In genomic region chr11:119696401-119696800, GRCm38 (mm10) we compare ENCODE assay signal across 27 mouse cellular contexts.
DNase-seq lines count a peak whose midpoint lies in the region; ATAC-seq and TF ChIP-seq lines count a peak whose summit lies in the region.
"Had no signal": no experiment of that assay in that cellular context is flagged by ENCODE, and none has a peak within 500 bp of the region (broad histone marks: within the 10 kb centered on the region; RNA-seq: fewer than 3 reads in every experiment).

No protein-coding gene starts in this region.

- H3K36me3 ChIP-seq in C2C12 (ENCODE audit: control insufficient read depth, insufficient read depth), result no peaks in the 10 kb centered on the region
- H3K36me3 ChIP-seq in stomach, postnatal 0 days (ENCODE audit: control insufficient read depth, insufficient read depth, low read length), result no peaks in the 10 kb centered on the region
- no peaks in the 10 kb centered on the region for H3K36me3 ChIP-seq in lung, postnatal 0 days (ENCODE audit: insufficient read depth, low read length)
- H3K36me3 ChIP-seq: embryonic facial prominence, embryonic 13.5 days; embryonic facial prominence, embryonic 15.5 days; forebrain, embryonic 15.5 days had no signal

- TF ChIP-seq CTCF in C2C12 (IDR thresholded peaks at IDR 0.05; ENCODE audit: control insufficient read depth, insufficient read depth, insufficient read length), result no peak
- no peak for TF ChIP-seq CTCF in stomach, postnatal 0 days (IDR thresholded peaks at IDR 0.05; ENCODE audit: low read depth)
- no peak for TF ChIP-seq CTCF in lung, postnatal 0 days (IDR thresholded peaks at IDR 0.05)

- TF ChIP-seq EP300 in stomach, postnatal 0 days (optimal IDR thresholded peaks at IDR 0.05), result no peak
- TF ChIP-seq EP300 in lung, postnatal 0 days (IDR thresholded peaks at IDR 0.05), result no peak

- no peaks in the 10 kb centered on the region for H3K4me1 ChIP-seq in stomach, postnatal 0 days (replicated peaks; ENCODE audit: control insufficient read depth, insufficient read depth)
- peaks cover 3% of the 10 kb centered on the region; the same call in 1 of the 2 replicates for H3K4me1 ChIP-seq in lung, postnatal 0 days (ENCODE audit: insufficient read depth, low read depth, low read length)

- no peak overlapping the region for H3K4me2 ChIP-seq in stomach, postnatal 0 days (replicated peaks; ENCODE audit: low read depth)
- no peak overlapping the region for H3K4me2 ChIP-seq in lung, postnatal 0 days (replicated peaks; ENCODE audit: low read depth, low read length)
- H3K4me2 ChIP-seq: embryonic facial prominence, embryonic 13.5 days; embryonic facial prominence, embryonic 15.5 days; forebrain, embryonic 13.5 days; forebrain, embryonic 15.5 days had no signal

- H3K79me3 ChIP-seq in C2C12 (ENCODE audit: low read depth), result peaks cover 56% of the 10 kb centered on the region

- 53% methylated on average over 2 of the region's 2 CpGs for WGBS in stomach, postnatal 0 days
- 52% methylated on average over 2 of the region's 2 CpGs for WGBS in lung, postnatal 0 days

- peak; percentile 39 for DNase-seq in NIH3T3 (ENCODE audit: low read depth)
- peak; percentile 10 for DNase-seq in R1 (ENCODE audit: low read depth, low spot score)
- DNase-seq in stomach, postnatal 0 days (ENCODE audit: low spot score), result no peak
- no peak for DNase-seq in urinary bladder, postnatal 25 days (ENCODE audit: low spot score)
- DNase-seq in gastrocnemius, postnatal 10 days, result no peak
- DNase-seq in lung, postnatal 0 days (ENCODE audit: low spot score), result no peak
- DNase-seq in adrenal gland, adult 2 months, result no peak
- DNase-seq: adrenal gland, postnatal 10 days; adrenal gland, postnatal 25 days; B cell, adult 2 months; cerebellum, adult 11 months; cerebellum, adult 18-20 months; cerebellum, adult 8-10 months; cerebellum, adult 9-11 months; cerebellum, postnatal 14 days; cerebellum, postnatal 36 days; embryo, embryonic 11 days; forebrain, postnatal 0 days had no signal

- H3K9ac ChIP-seq in stomach, postnatal 0 days (ENCODE audit: low read length), result no peak overlapping the region
- no peak overlapping the region for H3K9ac ChIP-seq in lung, postnatal 0 days (replicated peaks; ENCODE audit: low read depth)
- H3K9ac ChIP-seq: embryonic facial prominence, embryonic 13.5 days; embryonic facial prominence, embryonic 15.5 days; forebrain, embryonic 13.5 days; forebrain, embryonic 15.5 days; forebrain, postnatal 0 days had no signal

- 0 out of 2 replicates have a peak, but pooled peaks have one; percentile 32 for ATAC-seq in stomach, postnatal 0 days (ENCODE audit: low FRiP score, low TSS enrichment)
- ATAC-seq in lung, postnatal 0 days, result no peak; the same call in 1 of the 2 replicates
- ATAC-seq: activated CD4-positive, CD25-positive, alpha-beta regulatory T cell, adult 4 months; forebrain, embryonic 13.5 days; forebrain, embryonic 15.5 days; forebrain, postnatal 0 days had no signal

- H3K27me3 ChIP-seq in C2C12 (ENCODE audit: control insufficient read depth, insufficient read depth, insufficient read length), result no peaks in the 10 kb centered on the region
- H3K27me3 ChIP-seq in stomach, postnatal 0 days (ENCODE audit: control insufficient read depth, insufficient read depth, low read length), result no peaks in the 10 kb centered on the region
- H3K27me3 ChIP-seq in lung, postnatal 0 days (replicated peaks; ENCODE audit: insufficient read depth, low read length), result no peaks in the 10 kb centered on the region
- H3K27me3 ChIP-seq: embryonic facial prominence, embryonic 13.5 days; embryonic facial prominence, embryonic 15.5 days; forebrain, embryonic 13.5 days; forebrain, embryonic 15.5 days had no signal

- no peak overlapping the region for H3K27ac ChIP-seq in stomach, postnatal 0 days (replicated peaks)
- no peak overlapping the region for H3K27ac ChIP-seq in lung, postnatal 0 days (ENCODE audit: low read length)
- H3K27ac ChIP-seq: embryonic facial prominence, embryonic 13.5 days; embryonic facial prominence, embryonic 15.5 days; forebrain, embryonic 10.5 days; forebrain, embryonic 13.5 days; forebrain, embryonic 15.5 days had no signal

- no peak overlapping the region for H3K4me3 ChIP-seq in C2C12 (ENCODE audit: insufficient read depth, poor library complexity, severe bottlenecking)
- no peak overlapping the region for H3K4me3 ChIP-seq in stomach, postnatal 0 days (ENCODE audit: low read depth, low read length)
- H3K4me3 ChIP-seq in lung, postnatal 0 days (ENCODE audit: low read depth, low read length), result no peak overlapping the region
- H3K4me3 ChIP-seq: embryonic facial prominence, embryonic 13.5 days; embryonic facial prominence, embryonic 15.5 days; erythroblast, embryonic 14.5 days; forebrain, embryonic 10.5 days; forebrain, embryonic 13.5 days; forebrain, embryonic 15.5 days had no signal

- H3K79me2 ChIP-seq in C2C12 (ENCODE audit: control insufficient read depth, insufficient read depth), result peaks cover 75% of the 10 kb centered on the region

- no peaks in the 10 kb centered on the region for H3K9me3 ChIP-seq in stomach, postnatal 0 days (ENCODE audit: control insufficient read depth, low read length)
- no peaks in the 10 kb centered on the region for H3K9me3 ChIP-seq in lung, postnatal 0 days (ENCODE audit: low read length)
- H3K9me3 ChIP-seq: embryonic facial prominence, embryonic 13.5 days; embryonic facial prominence, embryonic 15.5 days; forebrain, embryonic 10.5 days; forebrain, embryonic 13.5 days; forebrain, embryonic 15.5 days; G1E had no signal

- no peak overlapping the region for H3ac ChIP-seq in C2C12 (ENCODE audit: control insufficient read depth, insufficient read length, low read depth)

TF ChIP-seq in C2C12, 6 proteins besides CTCF, POLR2A, EP300 and RAD21:
- no peak for TF ChIP-seq MYOD1 (IDR thresholded peaks at IDR 0.05; ENCODE audit: control insufficient read depth, insufficient read length, low read depth)
- peak; percentile 73 for TF ChIP-seq FOSL1 (IDR thresholded peaks at IDR 0.05; ENCODE audit: insufficient read depth, low read length, poor library complexity, severe bottlenecking)

Comparison
In these comparisons a context has a peak if more than half of its experiments do, and no peak if none do; other contexts are left out.
1. DNase-seq: peak in NIH3T3 (single experiment) and R1 (single experiment); none in stomach, postnatal 0 days (single experiment), urinary bladder, postnatal 25 days (single experiment), gastrocnemius, postnatal 10 days (single experiment), lung, postnatal 0 days (single experiment) and adrenal gland, adult 2 months (single experiment).